ENCODE assay signal across 18 mouse cellular contexts in the genomic region with DNA sequence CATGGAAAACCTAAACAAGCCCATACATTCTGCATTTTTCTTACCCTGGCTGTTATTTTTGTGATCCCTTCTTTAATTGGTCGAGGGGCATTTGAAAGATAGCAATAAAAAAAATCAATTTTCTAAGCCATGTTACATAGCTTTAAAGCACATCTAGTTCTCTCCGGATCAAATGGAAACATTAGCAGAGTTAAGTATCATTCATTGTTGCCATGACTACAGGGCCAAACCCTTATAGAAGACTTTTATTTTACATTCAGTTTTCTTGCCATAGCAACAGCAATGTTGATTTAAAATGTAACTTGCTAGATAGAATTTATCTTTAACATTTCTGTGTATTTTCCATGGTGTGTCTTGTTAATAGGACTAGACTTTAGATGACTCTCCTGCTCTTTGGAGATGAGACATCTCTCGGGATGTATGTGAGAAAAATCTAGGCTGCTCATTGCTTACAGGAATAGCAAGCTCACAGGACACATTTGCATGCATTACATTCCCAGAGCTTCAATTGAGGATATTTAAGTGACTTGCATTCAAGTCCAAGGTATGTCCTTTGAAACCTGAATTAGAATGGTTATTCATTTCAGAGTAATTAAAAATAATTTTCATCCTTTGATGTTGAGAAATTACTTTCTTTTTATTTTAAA.
DNase-seq lines count a peak whose midpoint lies in the region; ATAC-seq and TF ChIP-seq lines count a peak whose summit lies in the region.
"Had no signal": no experiment of that assay in that cellular context is flagged by ENCODE, and none has a peak within 500 bp of the region (broad histone marks: within the 10 kb centered on the region; RNA-seq: fewer than 3 reads in every experiment).

No protein-coding gene starts in this region.

- peak; percentile 63 for ATAC-seq in forebrain, postnatal 0 days

- peak overlapping the region; percentile 54 for H3K27ac ChIP-seq in forebrain, postnatal 0 days (ENCODE audit: low read depth, low read length)
- no peak overlapping the region for H3K27ac ChIP-seq in forebrain, embryonic 10.5 days
- peak overlapping the region; percentile 89 for H3K27ac ChIP-seq in left cerebral cortex, adult 2 months
- H3K27ac ChIP-seq: gastrocnemius, adult 2 months; heart, embryonic 15.5 days; limb, embryonic 13.5 days; liver, embryonic 13.5 days; midbrain, embryonic 12.5 days had no signal

- peaks cover 8% of the 10 kb centered on the region; the same call in 1 of the 2 replicates for H3K4me1 ChIP-seq in forebrain, postnatal 0 days (ENCODE audit: insufficient read depth)
- H3K4me1 ChIP-seq in forebrain, embryonic 10.5 days: peaks cover 5% of the 10 kb centered on the region; the same call in 1 of the 2 replicates
- H3K4me1 ChIP-seq: heart, embryonic 15.5 days; limb, embryonic 13.5 days; liver, embryonic 13.5 days had no signal

- no peak for TF ChIP-seq CTCF in forebrain, postnatal 0 days (IDR thresholded peaks at IDR 0.05; ENCODE audit: low read depth)
- no peak for TF ChIP-seq CTCF in left cerebral cortex, adult 2 months (IDR thresholded peaks at IDR 0.05)

- H3K4me3 ChIP-seq in forebrain, postnatal 0 days (ENCODE audit: low read depth, low read length): no peak overlapping the region
- H3K4me3 ChIP-seq in forebrain, embryonic 10.5 days: no peak overlapping the region
- H3K4me3 ChIP-seq in left cerebral cortex, adult 2 months: no peak overlapping the region
- H3K4me3 ChIP-seq: gastrocnemius, adult 2 months; heart, embryonic 15.5 days; limb, embryonic 13.5 days; liver, embryonic 13.5 days; midbrain, embryonic 12.5 days had no signal

- H3K9me3 ChIP-seq in forebrain, postnatal 0 days (ENCODE audit: low read length): no peaks in the 10 kb centered on the region
- no peaks in the 10 kb centered on the region for H3K9me3 ChIP-seq in forebrain, embryonic 10.5 days
- H3K9me3 ChIP-seq: heart, embryonic 15.5 days; limb, embryonic 13.5 days; liver, embryonic 13.5 days; midbrain, embryonic 12.5 days had no signal

- 43% methylated on average over 3 of the region's 3 CpGs for WGBS in forebrain, postnatal 0 days
- 85% methylated on average over 3 of the region's 3 CpGs for WGBS in forebrain, embryonic 10.5 days

- H3K36me3 ChIP-seq in forebrain, postnatal 0 days (ENCODE audit: insufficient read depth): no peaks in the 10 kb centered on the region
- H3K36me3 ChIP-seq in forebrain, embryonic 10.5 days (replicated peaks): no peaks in the 10 kb centered on the region
- H3K36me3 ChIP-seq: heart, embryonic 15.5 days; limb, embryonic 13.5 days; liver, embryonic 13.5 days; midbrain, embryonic 12.5 days had no signal

- no peak overlapping the region for H3K9ac ChIP-seq in forebrain, postnatal 0 days
- H3K9ac ChIP-seq: heart, embryonic 15.5 days; limb, embryonic 13.5 days; liver, embryonic 13.5 days; midbrain, embryonic 12.5 days had no signal

- no peak overlapping the region for H3K4me2 ChIP-seq in forebrain, postnatal 0 days (ENCODE audit: low read depth)
- H3K4me2 ChIP-seq: heart, embryonic 15.5 days; limb, embryonic 13.5 days; liver, embryonic 13.5 days; midbrain, embryonic 12.5 days had no signal

- DNase-seq in forebrain, postnatal 0 days: peak; percentile 60
- no peak for DNase-seq in forebrain, embryonic 10.5 days (ENCODE audit: extremely low spot score, low spot score)
- DNase-seq in left cerebral cortex, adult 2 months (ENCODE audit: extremely low spot score in 1 of 2, low spot score in 2 of 2): no peak
- DNase-seq in left cerebral cortex, postnatal 36 days (ENCODE audit: low spot score in 2 of 2): no peak
- DNase-seq in right cerebral cortex, adult 18-20 months: peak; percentile 13
- DNase-seq in right cerebral cortex, postnatal 25 days: no peak
- DNase-seq in heart, adult 9 months (ENCODE audit: low spot score in 2 of 2): no peak
- DNase-seq: gastrocnemius, adult 2 months; heart, postnatal 36 days; kidney, adult 11 months; liver, embryonic 13.5 days; lung, adult 2 months; lung, postnatal 14 days; thymus, adult 2 months; thymus, postnatal 4 days had no signal

- intact Hi-C loops in left cerebral cortex, adult 2 months (cut with DNase I): loop anchor here (2.0 to 5.0 kb wide), 3 partner anchors 61 to 183 kb away; no protein-coding TSS in a partner anchor
- intact Hi-C loops in left cerebral cortex, postnatal 36 days (cut with DNase I): loop anchor here (2.0 to 5.0 kb wide), 2 partner anchors 83 to 183 kb away; no protein-coding TSS in a partner anchor

- H3K27me3 ChIP-seq in forebrain, postnatal 0 days (ENCODE audit: insufficient read depth, low read length): no peaks in the 10 kb centered on the region
- no peaks in the 10 kb centered on the region for H3K27me3 ChIP-seq in forebrain, embryonic 10.5 days (ENCODE audit: poor library complexity, severe bottlenecking)
- H3K27me3 ChIP-seq: heart, embryonic 15.5 days; limb, embryonic 13.5 days; liver, embryonic 13.5 days; midbrain, embryonic 12.5 days had no signal

Comparison
In these comparisons a context has a peak if more than half of its experiments do, and no peak if none do; other contexts are left out.
1. DNase-seq: peak in forebrain, postnatal 0 days (single experiment) and right cerebral cortex, adult 18-20 months (single experiment); none in forebrain, embryonic 10.5 days (single experiment), left cerebral cortex, adult 2 months (0 of 2), left cerebral cortex, postnatal 36 days (0 of 2), right cerebral cortex, postnatal 25 days (single experiment) and heart, adult 9 months (0 of 2).